Comparison of ENCODE assay signal across 15 mouse cellular contexts in genomic region chr14:114662028-114662427, GRCm38 (mm10).
"Had no signal": no experiment of that assay in that cellular context is flagged by ENCODE, and none has a peak within 500 bp of the region (broad histone marks: within the 10 kb centered on the region; RNA-seq: fewer than 3 reads in every experiment).

No protein-coding gene starts in this region.

- H3K9ac ChIP-seq: neural tube, embryonic 12.5 days; neural tube, embryonic 13.5 days; neural tube, embryonic 15.5 days; stomach, embryonic 15.5 days had no signal

- H3K27me3 ChIP-seq: neural tube, embryonic 12.5 days; neural tube, embryonic 13.5 days; neural tube, embryonic 15.5 days; stomach, embryonic 15.5 days had no signal

- H3K36me3 ChIP-seq: neural tube, embryonic 12.5 days; neural tube, embryonic 13.5 days; neural tube, embryonic 15.5 days; stomach, embryonic 15.5 days had no signal

- H3K27ac ChIP-seq: neural tube, embryonic 12.5 days; neural tube, embryonic 13.5 days; neural tube, embryonic 15.5 days; stomach, embryonic 15.5 days; stomach, postnatal 0 days had no signal

- H3K9me3 ChIP-seq: neural tube, embryonic 12.5 days; neural tube, embryonic 13.5 days; neural tube, embryonic 15.5 days; stomach, embryonic 15.5 days had no signal

- H3K4me1 ChIP-seq: neural tube, embryonic 12.5 days; neural tube, embryonic 13.5 days; neural tube, embryonic 15.5 days; stomach, embryonic 15.5 days had no signal

- H3K4me3 ChIP-seq: neural tube, embryonic 12.5 days; neural tube, embryonic 13.5 days; neural tube, embryonic 15.5 days; stomach, embryonic 15.5 days had no signal

- DNase-seq: retina, postnatal 1 day; right cerebral cortex, postnatal 14 days; right cerebral cortex, postnatal 25 days; right cerebral cortex, postnatal 4 days; spleen, adult 18-20 months; thymus, adult 18-20 months; thymus, adult 2 months; thymus, postnatal 14 days; thymus, postnatal 25 days; thymus, postnatal 4 days had no signal
